Mouse (Mus musculus): ENCODE results near the gene Ssx2ip.

DNA sequence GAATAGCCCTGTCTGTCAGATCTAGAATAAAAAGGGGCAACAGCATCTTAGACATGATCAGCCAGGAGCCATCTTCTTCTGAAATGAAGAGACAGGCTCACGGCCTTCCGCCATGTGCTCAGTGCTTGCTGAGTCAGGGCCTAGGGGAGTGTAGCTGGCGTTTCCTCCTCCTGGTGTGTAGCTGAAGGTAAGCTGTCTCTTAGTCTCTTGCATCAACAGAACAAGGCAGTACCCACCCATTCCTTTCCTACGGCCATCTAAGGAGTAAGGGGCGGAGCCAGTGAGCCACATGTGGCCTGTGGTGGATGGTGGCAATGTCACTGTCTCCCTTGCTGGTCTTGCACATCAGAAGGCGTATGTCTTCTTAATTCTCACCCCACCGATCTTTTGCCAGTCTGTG lies 5.7 kb downstream of the Ssx2ip start:
- no peak for TF ChIP-seq ZNF384 (IDR thresholded peaks at IDR 0.05; ENCODE audit: low read depth, low read length)
- TF ChIP-seq CHD2 (IDR thresholded peaks at IDR 0.05; ENCODE audit: low read depth, low read length), result no peak
- TF ChIP-seq ZC3H11A (IDR thresholded peaks at IDR 0.05; ENCODE audit: borderline replicate concordance, low read depth, low read length), result no peak
- peak; percentile 19; the same call in 1 of the 2 replicates for TF ChIP-seq MAFK (IDR thresholded peaks at IDR 0.05; ENCODE audit: insufficient read depth, low read depth, low read length)

Measured in ES-E14 (cell line).